Mouse (Mus musculus) urinary bladder, postnatal 10 days (tissue): Measurements from ENCODE around the gene Syngr1.
"Not testable (repeated sequence)": the region's sequence is repeated elsewhere in the genome, so short reads cannot be mapped to it uniquely, and the experiment has no call there.

Source experiments
- DNase-seq: peaks from one replicate; pipeline ENCODE4 v3.0.0; 2022; ENCODE audit warnings: low spot score

Gene Syngr1

DNA sequence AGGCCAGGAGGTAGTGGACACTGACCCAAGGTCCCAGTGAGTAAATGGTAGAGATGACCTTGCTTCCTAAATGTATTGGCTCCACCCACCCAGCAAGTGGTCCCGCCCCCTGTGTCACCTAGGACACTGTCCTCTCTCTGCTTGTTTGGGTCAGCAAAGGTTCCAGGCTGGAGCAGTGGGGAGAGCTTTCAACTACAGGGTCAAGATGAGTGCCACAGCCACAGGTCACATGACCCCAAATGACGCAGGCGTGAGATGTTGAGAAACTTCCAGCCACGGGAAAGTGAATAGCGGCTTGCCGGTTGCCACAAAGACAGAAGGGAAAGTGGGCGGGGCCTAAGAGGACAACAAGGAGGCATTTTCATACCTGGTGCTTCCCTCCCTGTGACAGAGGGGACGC, 26.0 kb downstream of the Syngr1 start:
- DNase-seq: no peak

DNA sequence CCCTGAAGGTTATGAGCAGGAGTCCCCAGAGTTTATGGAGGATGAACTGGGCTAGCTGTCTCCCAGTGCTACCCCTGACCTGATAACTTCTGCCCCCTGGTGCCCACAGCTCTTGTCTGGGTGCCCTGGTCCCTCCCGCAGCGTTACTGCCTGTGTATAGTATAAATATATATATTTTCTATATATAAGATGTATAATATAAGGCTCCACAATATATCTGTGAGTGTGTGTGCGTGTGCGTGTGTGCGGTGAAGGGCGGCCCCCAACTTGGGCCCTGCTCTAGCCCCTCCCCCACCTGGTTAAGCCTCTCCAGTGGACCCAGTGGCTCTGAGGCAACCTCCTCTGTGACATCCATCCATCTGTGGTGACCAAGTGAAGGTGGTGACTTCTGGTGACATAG, 27.9 kb downstream of the Syngr1 start:
- DNase-seq: no peak

DNA sequence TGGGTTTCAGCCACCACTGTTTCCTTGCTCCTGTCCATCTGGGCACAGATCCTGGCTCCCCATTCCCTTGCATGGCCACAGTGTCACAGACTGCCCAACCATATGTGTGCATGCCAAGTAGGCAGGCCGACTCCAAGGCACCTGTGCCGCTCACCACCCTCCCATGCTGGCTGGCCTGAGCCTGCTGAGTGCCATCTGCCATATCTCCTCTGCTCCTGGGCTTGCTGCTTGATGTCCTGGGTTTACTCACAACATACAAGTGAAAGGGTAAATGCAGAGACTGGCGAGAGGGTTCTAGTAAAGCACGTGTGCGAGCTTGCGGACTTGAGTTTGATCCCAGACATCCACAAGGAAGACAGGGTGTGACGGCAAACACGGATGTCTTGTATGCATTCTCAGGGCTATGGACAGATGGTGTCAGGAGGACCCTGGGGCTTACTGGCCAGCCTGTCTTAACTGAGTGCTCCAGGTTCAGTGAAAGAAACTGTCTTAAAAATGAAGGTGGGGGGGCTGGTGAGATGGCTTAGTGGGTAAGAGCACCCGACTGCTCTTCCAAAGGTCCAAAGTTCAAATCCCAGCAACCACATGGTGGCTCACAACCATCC, 30.7 kb downstream of the Syngr1 start:
- DNase-seq: no peak

DNA sequence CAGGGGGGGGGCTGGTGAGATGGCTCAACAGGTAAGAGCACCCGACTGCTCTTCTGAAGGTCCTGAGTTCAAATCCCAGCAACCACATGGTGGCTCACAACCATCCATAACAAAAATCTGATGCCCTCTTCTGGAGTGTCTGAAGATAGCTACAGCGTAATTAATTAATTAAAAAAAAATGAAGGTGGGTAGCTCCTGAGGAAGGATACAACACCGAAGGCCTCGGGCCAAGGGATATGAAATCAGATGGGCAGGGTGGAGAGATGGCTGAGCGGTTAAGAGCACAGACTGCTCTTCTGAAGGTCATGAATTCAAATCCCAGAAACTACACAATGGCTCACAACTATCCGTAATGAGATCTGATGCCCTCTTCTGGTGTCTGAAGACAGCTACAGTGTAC, 31.3 kb downstream of the Syngr1 start:
- not testable (repeated sequence) for DNase-seq

DNA sequence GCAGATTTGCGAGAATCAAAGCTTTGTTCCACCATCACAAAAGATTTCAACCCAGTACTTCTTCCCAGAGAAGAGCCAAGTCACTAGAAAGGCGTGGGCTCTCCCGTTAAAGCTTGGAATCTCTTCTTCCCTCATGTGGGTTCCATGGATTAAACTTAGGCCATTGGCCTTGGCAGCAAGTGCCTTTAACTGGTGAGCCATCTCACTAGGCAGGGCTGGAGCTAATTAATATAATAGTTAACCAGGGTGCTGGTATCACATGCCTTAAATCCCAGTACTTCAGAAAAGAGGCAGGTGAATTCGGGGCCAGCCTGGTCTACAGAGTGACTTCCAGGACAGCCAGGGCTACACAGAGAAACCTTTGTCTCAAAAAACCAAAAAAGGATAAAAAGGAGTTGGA, 33.5 kb downstream of the Syngr1 start:
- no peak for DNase-seq

DNA sequence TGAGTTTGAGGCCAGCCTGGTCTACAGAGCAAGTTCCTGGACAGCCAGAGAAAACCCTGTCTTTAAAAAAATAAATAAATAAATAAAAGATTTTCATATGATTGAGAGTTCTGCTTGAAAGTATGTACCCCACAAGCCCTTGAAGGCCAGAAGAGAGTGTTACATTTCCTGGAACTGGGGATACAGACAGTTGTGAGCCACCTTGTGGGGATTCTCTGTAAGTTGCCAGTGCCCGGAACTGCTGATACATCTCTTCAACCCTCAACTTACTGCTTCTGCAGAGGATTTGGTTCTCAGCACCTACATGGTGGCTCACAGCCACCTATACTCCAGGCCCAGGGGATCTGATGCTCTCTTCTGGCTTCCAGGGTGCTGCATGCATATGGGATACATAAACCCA, 36.1 kb downstream of the Syngr1 start:
- no peak for DNase-seq

DNA sequence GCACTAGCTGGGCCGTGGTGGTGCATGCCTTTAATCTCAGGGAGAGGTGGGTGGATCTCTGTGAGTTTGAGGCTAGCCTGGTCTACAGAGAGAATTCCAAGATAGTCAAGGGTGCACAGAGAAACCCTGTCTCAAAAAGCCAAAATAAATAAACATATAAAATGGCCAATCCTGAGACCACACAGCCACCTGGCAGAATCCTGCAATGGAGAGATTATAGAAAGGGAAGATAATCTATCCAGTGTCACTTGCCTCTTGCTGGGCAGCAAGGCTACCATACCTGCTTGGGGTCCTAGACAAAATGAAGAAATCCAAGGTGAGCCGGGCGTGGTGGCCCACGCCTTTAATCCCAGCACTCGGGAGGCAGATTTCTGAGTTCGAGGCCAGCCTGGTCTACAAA, 38.8 kb downstream of the Syngr1 start:
- DNase-seq: no peak

DNA sequence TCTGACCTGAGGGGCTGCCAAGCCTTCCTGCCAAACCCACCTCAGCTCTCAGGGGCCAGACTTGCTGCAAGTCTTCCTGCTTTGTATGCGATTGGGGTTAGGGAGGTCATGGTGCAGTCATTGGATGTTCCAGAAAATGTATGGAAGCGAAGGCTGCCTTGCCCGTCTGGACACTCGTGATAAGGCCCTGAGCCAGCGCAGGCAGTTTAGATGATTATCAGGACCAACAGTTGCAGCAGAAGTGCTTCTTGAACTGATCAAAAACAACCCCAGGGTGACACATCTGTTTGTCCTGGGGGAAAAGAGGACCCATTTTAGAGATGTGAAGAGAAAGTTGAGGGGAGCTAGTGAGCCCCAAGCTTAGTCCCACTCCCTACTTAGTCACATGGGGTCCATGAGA, 39.6 kb downstream of the Syngr1 start:
- DNase-seq: no peak

DNA sequence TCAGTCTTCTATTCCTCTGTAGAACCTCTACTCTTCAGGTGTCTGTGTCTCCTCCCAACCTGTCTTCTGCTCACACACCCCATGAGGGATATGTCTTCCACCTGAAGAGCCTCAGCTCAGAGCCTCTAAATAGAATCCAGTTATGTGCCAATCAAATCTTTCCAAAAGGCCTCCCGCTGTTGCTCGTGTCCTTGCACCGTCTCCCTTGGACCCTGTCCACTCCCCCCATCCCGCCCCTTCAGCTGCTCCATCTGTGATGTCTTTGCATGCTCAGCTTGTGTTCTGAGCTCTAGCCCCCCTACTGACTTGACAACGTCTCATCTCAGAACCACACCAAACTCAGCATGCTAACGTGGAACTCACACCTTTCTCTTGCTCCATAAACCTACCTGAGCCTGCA, 40.3 kb downstream of the Syngr1 start:
- no peak for DNase-seq

DNA sequence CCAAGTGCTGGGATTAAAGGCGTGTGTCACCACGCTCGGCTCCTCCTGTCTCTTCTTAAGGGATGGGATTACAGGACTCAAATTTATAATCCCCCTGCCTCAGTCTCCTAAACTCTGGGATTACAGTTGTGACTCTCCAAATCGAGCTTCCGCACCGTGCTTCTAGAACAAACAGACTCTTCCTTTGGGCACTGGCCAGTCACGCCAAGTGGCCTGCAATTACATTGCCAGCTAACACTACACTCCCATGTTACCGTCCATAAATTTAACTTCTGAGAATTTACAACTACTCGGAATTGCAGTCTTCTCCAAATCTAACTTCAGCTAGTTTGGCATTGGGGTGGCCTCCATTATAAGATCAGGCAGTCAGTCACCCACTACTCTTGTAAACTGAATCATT, 41.3 kb downstream of the Syngr1 start:
- no peak for DNase-seq

DNA sequence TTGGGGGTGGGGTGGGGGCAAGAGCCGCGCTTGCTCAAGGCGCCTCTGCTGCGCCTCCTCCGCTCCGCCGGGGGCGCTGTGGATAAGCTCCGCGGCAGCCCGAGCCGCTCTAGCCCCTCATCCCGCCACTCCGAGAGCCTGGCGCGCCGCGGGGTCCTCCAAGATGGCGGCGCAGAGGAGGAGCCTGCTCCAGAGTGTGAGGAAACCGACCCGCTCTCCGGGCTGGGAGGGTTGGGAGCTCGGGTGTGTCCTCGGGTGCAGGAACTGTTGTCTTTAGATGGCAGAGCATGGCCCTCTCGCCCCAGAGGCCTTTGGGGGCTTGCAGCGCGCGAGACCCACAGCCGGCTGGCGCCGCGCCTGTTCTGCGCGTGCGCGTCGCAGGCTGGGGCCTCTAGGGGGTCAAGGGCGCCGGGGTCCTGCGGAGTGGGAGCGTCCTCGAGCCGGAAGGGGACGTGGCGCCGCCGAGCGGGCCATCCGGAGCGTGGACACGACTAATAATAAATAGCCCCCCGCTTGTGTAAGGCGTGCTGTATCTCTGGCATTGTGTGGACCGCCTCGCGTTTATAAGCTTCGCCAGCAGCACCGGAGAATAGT, 42.0 kb downstream of the Syngr1 start, which contains the start of gene Tab1:
TSS of gene Tab1 (plus strand) at position 135 of the 594 bp plus-strand sequence.
- peak; percentile 65 for DNase-seq

DNA sequence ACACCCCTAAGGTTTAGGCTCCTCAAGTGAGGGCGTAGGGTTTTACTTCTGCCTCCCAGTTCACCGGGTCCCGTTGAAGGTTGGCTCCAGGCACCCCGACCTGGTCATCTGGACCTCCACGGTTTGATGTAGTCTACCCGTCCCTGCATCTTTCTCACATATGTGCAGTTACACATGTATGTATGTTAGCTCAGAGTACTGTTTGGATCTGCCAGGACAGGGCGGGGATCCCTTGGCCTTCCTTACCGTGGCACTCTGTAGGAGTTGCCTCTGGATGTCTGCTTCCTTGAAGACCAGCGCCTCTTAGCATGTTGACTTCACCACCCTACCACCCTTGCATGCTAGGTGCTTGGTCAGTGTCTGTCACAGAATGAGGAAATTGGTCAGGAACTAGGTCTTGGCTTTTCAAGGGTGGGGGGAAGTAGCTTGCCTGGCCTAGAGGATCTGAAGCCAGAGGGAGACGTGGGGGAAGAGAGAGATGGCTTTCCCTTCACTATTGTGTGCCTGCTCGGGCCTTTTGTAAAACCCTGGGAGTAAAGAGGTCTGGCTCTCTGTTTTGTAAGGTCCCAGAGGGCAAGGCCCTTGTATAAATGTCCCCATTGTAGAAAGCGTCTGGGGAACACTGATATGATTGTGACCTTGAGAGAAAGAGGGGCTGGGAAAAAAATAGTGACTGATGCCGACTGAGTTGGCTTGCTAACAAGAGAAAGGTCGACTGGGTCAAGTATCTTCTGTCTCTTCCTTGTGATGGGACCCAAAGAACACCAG, 42.7 kb downstream of the Syngr1 start:
- no peak for DNase-seq

DNA sequence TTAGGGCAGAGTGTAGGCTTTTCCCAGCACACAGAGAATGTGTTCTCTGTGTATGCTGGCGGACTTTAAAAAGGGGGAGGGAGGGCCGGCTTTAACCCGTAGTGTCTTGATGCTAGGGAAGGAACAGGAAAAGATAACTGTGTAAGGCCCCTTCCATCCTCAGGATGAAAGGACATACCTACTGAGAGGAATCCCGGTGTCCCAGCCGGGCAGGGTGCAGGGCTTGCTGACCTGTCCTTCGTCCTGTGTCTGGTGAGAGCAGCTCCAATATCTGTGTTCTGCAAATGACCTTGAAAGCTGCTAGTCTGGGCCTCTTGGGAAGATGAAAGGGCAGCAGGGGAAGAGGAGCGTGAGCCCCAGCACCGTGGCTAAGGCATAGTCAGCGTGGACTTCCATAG, 43.3 kb downstream of the Syngr1 start:
- DNase-seq: no peak

DNA sequence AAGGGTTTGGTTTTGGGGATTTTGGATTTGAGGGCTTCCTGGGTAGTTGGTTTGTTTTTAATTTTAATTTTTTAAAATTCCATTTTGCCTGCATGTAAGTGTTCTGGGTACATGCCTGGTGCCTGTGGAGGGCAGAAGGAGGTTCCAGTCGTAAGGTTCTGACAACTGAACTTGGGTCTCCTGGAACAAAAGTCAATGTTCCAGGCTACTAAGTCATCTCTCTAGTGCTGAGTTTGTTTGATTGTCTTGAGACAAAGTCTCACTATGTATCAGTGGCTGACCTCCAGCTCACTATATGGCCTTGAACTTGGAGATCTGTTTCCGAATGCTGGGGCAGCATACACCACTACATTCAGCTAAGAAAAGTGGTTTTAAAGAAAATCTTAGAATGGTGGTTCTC, 44.4 kb downstream of the Syngr1 start:
- no peak for DNase-seq

DNA sequence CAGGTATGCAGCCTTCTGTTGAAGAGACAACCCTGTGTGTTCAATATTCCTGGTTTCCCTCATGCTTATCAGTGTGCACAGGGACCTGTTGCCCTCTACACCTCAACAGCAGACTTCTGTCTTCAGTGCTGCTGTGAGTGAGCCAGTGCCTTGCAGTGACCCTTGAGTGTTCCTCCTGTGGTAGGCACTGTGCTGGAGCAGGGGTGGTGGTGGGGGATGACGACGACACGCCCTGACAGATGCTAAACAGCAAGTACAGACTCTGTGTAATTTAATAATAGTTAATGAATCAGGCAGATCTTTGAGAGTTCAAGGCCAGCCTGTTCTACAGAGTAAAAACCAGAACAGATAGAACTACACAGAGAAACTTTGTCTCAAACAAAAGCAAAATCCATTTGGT, 45.5 kb downstream of the Syngr1 start:
- DNase-seq: no peak

DNA sequence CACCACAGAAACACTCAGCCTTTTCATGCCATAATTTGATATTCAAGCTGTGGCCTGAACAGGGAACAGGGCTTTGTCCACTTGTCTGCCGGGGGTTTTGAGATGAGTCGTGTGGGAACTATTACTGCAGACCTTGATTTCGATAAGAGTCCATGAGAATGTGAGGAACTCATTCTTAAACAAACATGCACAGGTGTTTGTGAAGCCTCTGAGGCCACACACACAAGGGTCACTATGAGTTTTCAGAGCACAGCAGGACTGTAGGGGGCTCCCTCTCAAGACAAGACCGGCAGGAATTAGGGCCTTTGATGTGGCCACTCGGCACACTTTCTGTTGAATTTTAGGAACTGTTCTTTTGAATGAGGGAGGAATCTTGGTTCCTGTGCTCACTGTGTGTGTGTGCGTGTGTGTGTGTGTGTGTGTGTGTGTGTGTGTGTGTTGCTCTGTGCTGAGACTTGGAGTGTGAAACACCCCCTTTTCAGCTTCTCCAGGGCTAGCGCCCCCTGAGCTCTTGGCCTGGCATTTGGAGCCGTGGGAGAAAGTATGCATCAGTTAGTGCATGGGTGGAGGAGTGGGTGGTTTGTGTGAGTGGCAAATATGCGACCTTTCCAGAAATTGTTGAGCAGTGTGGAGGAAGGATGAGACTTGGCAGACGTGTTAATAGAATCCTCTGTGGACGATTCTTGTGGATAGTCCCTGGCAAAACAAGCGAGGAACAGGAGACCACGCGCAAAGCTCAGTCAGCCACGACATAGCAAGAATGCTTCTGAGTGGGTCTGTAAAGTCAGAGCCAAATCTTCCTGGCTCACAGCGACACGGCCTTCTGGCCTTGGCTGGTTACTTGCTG, 47.0 kb downstream of the Syngr1 start:
- DNase-seq: no peak

DNA sequence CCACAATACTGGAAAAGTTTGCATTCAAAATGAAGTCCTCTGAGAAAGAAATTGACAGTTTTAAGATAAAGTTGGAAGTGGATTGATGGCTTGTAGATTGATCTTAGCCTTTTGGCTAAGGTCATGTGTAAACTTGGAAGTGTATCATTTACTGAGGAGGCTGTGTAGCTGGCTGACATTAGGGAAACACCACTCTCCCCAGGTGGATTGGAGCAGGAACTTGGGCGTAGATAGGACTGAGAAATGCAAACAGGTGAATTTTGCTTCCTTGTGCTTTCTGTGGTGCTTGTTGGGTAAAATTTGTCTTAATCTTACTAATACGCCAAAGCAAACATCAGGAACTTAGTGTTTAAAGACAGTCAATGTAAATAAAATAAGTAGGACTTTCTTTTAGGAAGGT, 49.2 kb downstream of the Syngr1 start:
- no peak for DNase-seq

DNA sequence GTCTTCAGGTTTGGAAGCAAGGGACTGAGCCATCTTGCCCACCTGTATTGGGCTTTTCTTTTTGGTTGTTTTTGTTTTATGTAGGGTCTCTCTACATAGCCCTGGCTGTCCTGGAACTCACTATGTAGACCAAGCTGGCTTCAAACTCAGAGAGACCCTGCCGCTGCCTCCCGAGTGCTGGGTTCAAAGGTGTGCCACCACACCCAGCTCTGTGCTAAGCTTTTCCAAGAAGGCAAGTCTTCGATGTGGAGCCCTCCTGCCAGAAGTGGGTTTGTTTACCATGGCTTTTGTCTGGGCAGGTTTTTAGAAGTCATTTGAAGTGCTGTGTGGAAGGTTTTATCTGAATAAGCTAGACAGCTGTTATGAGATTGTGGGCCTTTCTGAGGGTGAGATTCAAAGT, 49.7 kb downstream of the Syngr1 start:
- no peak for DNase-seq

DNA sequence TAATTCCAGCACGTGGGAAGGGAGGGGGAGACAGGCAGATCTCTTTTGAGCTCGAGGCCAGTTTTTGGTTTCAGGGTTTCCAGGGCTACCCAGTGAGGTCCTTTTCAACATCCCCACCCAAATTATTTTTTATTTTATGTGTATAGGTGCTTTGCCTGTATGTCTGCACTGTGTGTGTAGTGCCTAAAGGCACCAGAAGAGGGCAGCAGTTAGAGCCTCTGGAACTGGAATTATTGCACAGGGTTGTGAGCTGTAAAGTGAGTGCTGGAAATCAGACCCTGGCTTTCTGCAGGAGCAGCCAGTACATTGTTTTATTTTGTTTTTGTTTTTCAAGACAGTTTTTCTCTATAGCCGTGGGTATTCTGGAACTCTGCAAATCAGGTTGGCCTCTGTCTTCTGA, 51.0 kb downstream of the Syngr1 start:
- no peak for DNase-seq

DNA sequence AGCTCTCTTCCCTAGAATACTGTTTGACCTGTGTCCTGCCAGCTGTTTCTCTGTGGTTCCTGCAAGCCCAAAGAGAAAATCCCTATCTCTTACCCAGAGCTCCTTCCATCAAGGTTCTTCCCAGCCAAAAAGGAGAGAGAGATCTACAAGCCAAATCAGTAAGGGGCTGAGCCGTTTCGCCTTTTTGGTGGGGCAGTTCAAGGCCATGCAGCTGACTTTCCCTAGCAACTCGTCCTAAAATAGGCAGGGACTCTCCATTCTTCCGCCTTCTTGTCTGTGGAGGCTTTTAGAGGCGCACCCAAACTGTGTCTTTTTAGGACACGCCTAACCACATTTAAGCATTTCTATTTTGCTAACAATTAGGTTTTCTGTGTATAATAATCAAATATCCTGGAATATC, 52.6 kb downstream of the Syngr1 start:
- no peak for DNase-seq

DNA sequence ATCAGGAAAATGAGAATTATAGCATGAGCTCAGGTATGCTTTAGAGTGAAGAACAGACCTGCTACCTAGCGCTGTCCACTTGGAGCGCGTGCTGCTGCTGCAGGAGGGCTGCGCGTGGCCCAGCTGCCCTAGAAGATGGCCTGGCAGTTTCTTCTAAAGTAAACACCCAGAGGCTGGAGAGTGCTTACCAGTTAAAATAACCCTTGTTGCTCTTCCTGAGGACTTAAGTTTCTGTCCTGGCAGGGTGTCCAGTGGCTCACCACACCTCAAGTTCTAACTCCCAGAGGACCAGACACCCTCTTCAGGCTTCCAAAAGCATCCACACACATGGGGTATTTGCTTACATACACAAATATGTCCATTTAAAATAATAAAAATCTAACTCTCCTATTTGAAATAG, 54.3 kb downstream of the Syngr1 start:
- DNase-seq: no peak

DNA sequence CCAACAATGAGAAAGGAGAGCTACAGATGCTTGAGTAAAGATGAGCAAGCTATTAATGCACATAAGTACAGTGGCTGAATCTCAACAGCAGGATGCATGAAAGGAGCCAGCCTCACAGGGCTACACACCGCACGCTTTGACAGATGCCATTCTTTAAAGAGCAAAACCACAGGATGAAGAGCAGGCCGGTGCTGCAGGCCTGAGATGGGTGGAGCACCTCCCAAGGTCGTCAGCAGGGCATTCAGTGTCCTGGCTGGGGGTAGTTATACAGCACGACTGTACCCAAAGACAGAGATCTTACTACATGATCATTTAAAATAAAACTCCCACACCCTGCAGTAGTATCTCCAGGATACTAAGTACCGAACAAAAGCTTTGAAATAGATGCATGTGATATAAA, 55.0 kb downstream of the Syngr1 start:
- DNase-seq: no peak

DNA sequence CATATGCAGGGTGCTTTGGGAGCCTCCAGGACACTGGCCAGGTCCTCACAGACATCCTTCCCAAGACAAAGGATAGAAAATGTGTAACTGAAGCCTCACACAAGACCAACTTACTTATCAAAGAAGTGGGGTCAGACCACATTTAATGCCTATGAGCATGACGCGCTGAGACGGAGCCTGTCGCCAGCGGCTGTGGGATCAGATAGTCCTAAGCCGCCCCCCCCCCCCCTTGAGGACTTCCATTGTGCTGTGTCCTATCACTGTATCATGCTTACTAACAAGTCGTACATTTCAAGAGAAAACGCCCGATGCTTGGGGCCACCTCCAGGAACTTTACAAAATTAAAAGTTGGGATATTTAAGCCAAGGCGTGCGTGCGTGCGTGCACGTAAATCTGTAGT, 56.0 kb downstream of the Syngr1 start:
- DNase-seq: no peak
